Mouse (Mus musculus) bone marrow macrophage, adult 2 months (primary cell): ENCODE measurements around the gene Rgs7bp. TPM values are rescaled to one million over a fixed set of nuclear protein-coding genes. Genes with fewer than 3 reads are reported as not detected.

Source experiments
- H3K27ac ChIP-seq: 2 replicates; pipeline ENCODE4 v1.5.1; 2012; ENCODE audit warnings: low read depth, low read length; ENCODE audit not compliant: insufficient read depth
- H3K4me1 ChIP-seq: 2 replicates; pipeline ENCODE4 v1.6.1; 2012; ENCODE audit warnings: low read length; ENCODE audit not compliant: control insufficient read depth, insufficient read depth
- H3K4me3 ChIP-seq: 2 replicates; pipeline ENCODE4 v1.5.1; 2012; ENCODE audit warnings: mild to moderate bottlenecking, low read length, moderate library complexity; ENCODE audit not compliant: insufficient read depth
- CTCF ChIP-seq: IDR thresholded peaks from 2 replicates; pipeline ENCODE4 v1.5.1; 2012; ENCODE audit warnings: low read depth, mild to moderate bottlenecking, low read length, moderate library complexity
- POLR2A ChIP-seq: IDR thresholded peaks from 2 replicates; pipeline ENCODE4 v1.6.1; 2012; ENCODE audit warnings: mild to moderate bottlenecking, low read depth, low read length, borderline replicate concordance
- polyA plus RNA-seq: library from polyadenylated mRNA; stranded (reverse); fragments of >200 nt; gene quantifications from 2 replicates; pipeline ENCODE4 v1.2.4, GENCODE M21; 2012; ENCODE audit not compliant: missing spikeins, insufficient read depth, insufficient read length

The Rgs7bp gene
- polyA plus RNA-seq, 1 experiment: 0.11 TPM

DNA sequence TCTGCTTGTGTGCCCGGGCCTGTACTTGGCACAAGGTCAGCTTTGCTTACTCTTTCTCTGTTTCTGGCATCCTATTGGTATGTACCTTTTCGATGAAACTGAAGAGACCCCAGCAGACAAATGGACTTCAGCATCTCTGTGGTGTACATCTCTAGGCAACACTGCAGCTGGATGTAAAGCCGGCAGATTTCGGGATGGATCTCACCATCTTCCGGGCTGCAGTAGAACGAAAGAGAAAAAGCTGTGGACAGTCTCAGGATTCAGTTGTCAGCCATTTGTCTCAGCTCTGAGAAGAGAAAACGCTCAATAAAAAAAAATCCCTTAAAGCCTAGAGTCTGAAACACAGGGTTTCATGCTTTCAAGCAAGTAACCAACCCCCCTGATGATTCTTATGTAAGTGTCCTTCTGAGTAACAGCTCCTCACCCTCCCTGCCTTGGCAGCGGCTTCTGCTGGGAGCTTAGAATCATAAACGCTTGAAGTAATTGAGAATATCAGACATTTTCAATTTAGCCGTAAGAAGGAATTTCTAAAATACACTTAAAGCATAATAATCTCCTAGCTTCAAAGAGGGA, 71.9 kb downstream of the Rgs7bp start:
- no peak overlapping the region for H3K4me3 ChIP-seq
- TF ChIP-seq POLR2A: no peak
- TF ChIP-seq CTCF: no peak
- no peak overlapping the region for H3K27ac ChIP-seq
- peaks cover 5% of the 10 kb centered on the region; the same call in 1 of the 2 replicates for H3K4me1 ChIP-seq

DNA sequence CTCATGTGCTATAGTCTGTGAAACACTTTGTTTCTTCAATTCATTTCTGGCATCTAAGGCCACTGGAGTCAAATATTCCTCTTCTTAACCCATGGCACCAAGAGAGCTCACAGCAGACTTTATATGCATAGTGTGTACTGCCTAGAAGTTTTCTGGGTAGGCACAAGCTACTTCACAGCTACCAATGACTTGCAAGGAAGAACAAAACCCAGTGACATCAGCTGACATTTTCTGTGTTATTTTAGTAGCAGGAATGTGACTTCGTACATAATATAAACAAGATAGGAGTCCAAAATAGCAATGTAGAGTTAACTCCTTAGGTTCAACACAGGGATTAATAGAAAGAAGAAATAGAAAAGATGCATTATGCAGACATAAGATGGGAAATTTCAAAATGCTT, 76.6 kb downstream of the Rgs7bp start:
- Histone ChIP-seq H3K4me3 (no peak overlapping the region), H3K4me1 (no peaks in the 10 kb centered on the region), H3K27ac (no peak overlapping the region)
- TF ChIP-seq POLR2A (no peak), CTCF (no peak)

DNA sequence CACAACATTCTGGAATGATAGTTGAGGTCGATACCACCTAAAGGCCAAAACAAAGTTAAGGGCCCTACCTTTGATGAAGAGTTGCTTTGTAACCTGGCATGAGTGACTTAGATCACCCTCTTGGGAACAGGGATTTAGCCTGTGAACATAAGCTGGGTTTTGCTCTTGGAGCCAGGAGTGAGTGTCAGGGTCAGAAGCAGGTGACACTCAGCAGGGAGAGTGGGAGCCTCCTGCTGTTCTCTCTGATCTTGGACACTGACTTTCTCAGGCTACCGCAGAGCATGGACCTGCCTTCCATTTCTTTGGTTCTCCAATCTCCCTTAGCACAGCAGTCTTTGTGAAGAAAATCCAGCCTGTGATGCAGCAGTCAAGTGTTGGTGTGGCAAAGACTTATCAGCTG, 87.2 kb downstream of the Rgs7bp start:
- H3K27ac ChIP-seq: no peak overlapping the region
- no peaks in the 10 kb centered on the region for H3K4me1 ChIP-seq
- TF ChIP-seq CTCF (no peak), POLR2A (no peak)
- no peak overlapping the region for H3K4me3 ChIP-seq

DNA sequence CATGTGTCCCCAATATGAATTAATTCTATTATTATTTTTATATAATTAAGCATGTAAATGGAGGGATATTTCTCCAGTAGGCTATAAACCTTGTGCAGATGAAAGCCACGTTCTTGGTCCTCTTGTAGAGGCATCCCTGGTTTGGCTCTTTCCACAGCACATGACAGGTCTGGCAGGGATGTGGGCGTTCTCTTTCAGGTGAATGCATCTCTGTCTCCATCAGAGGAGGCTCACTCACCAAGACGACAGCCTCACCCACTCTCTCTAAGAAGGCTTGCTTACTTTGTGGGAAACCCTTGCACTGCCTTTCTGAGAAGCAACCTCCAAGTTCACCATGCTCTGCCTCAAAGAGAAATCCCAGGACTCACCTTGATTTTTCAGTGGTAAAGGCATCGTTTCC, 91.0 kb downstream of the Rgs7bp start:
- no peak for TF ChIP-seq POLR2A
- no peak for TF ChIP-seq CTCF
- Histone ChIP-seq H3K27ac (no peak overlapping the region), H3K4me1 (no peaks in the 10 kb centered on the region)

DNA sequence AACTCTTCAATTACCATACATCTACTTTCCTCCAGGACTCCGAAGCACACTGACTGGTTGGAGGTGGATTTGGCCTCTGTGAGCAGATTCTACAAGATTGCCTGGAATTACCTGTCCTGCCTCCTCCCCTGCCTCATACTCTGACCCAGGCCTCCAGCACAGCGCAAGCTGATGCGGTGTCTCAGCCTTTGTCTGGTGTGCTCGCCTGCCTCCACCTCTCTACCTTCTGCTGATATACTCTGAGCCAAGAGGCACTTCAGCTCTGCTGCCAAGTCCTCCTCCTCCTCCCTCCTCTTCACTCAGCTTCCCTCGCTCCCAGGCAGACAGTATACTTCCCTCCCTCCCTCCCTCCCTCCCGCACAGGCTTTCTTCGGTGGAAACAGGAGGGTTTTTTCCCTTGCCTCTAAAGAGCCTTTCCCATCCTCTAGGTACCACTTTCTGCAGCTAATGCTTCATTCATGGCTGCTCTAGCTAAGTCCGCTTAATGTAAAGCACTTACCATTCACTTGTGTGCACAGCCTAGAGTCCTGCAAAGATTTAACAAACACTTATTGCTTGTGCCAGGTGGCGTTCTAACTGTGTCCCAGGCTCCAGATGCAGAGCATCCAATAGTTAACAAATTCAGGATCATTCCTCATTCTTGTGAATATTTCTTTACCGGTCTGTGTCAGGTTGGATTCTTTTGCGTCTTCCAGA, 91.9 kb downstream of the Rgs7bp start:
- H3K4me3 ChIP-seq: no peak overlapping the region
- TF ChIP-seq CTCF (no peak), POLR2A (no peak)
- H3K4me1 ChIP-seq: no peaks in the 10 kb centered on the region
- no peak overlapping the region for H3K27ac ChIP-seq

More for the DNA sequence above, 91.0 kb downstream of the Rgs7bp start:
- H3K4me3 ChIP-seq: no peak overlapping the region

DNA sequence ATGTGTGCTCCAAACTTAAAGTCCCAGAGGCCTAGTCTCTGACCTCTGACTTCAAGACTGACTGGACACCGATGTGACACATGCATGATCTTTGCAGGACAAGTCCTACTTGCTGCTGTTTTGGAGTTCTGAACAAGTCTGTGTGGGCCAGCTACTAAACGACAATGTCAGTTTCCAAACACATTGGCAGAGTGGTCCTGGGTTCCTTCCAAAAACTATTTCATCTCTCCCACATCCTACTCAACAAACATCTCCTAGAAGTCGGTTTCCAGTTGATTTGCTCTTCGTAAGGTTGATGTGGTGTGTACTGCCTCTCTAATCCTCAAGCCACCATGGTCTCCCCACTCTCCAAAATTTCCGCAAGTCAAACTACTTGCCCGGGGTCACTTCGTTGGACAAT, 92.6 kb downstream of the Rgs7bp start:
- H3K4me3 ChIP-seq: no peak overlapping the region
- TF ChIP-seq POLR2A: no peak
- TF ChIP-seq CTCF: no peak
- H3K27ac ChIP-seq: no peak overlapping the region
- H3K4me1 ChIP-seq: no peaks in the 10 kb centered on the region

DNA sequence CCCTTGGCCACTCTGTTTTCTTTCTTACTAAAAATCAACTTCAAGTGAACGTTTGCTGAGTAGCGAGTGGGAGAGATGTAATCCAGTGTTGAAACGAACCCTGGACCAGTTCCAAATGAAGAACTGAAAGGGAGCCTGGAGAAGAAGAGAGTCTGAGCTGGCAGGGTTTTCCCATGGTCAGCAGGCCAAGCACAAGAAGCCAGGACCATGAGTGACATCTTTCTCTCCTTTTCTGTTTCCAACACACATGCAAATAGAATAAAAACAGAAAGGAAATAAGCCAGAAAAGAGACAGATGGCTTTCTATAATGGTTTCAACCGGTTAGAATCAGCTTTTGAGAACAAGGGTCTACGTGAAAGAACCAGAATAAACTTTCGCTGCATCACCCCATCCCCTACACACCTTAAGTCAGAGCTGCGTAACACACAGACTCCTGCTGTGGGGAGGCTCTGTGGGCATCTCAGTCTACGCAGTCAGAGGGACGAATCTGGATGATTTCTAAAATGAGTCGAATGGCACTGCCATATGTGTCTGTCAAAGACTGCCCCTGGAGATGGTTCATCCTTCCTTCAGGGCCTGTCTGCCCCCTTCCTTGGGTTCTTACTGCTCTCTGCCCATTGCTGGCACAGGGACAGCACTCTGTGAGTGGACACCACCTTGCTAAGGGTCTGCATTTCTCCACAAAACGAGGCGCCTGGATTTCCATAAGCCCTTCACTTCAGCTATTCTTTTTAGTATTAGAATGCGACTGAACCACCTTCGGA, 93.6 kb downstream of the Rgs7bp start:
- no peak overlapping the region for H3K4me3 ChIP-seq
- H3K4me1 ChIP-seq: no peaks in the 10 kb centered on the region
- TF ChIP-seq CTCF (no peak), POLR2A (no peak)

DNA sequence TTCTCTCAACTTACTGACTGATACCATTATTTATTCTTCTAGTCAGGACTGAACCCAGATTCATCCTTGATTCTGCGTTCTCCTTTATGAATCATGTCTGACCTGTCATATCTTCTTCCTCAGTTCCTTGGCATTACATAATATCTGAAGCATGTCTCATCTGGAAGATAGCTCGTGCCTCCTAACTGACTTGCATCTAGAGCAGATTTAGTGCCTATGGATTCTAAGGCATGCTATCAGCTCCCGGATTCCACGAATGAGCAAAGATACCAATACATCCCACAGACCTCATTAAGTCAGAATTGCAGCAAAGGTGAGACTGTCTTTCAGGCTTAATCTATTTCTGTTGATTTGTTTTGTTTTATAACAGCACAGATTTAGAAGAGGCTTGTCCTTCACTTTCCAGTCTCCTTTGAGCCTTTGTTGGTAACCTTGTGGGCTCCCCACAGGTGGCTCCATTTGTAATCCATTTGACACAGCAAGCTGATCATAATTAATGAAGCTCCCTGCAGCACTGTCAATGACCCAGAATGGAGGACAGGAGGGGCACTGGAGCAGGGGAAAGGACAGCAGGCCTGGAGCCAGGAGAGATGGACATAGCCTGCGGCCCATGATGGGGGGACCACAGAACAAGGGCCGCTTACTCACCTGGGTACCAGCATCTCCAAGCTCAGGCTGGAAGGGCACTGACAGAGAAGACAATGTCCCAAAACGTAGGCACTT, 94.4 kb downstream of the Rgs7bp start:
- H3K27ac ChIP-seq: no peak overlapping the region
- no peak overlapping the region for H3K4me3 ChIP-seq
- no peak for TF ChIP-seq POLR2A
- no peak for TF ChIP-seq CTCF
- no peaks in the 10 kb centered on the region for H3K4me1 ChIP-seq

More for the DNA sequence above, 93.6 kb downstream of the Rgs7bp start:
- no peak overlapping the region for H3K27ac ChIP-seq

DNA sequence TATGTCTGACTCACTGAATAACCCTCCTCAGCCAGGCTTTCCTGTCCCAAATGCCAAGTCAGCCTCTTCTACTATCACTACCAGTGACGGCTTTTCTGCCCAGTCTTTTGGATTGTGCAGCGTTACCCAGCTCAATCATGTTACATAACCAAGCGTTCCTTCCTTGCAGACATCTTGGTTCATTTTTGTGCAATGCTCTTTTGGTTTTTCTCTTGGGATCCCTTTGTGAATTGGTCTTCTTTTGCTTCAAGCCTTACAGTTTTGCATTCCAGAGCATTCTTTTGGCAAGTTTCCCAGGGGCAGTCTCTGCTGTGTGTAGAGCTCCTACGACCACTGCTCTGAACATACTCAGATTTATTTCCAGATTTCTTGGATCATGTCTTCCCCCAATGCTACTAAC, 95.0 kb downstream of the Rgs7bp start:
- Histone ChIP-seq H3K4me1 (no peaks in the 10 kb centered on the region), H3K27ac (no peak overlapping the region), H3K4me3 (no peak overlapping the region)
- no peak for TF ChIP-seq POLR2A
- TF ChIP-seq CTCF: no peak
